Mouse (Mus musculus) small intestine, adult 2 months (tissue): Measurements from ENCODE around the gene Dnaaf3. TPM values are rescaled to one million over a fixed set of nuclear protein-coding genes. Genes with fewer than 3 reads are reported as not detected.
A peak's percentile ranks its signal among the peaks of the same experiment; 100 is the strongest.

Experiments
- H3K27ac ChIP-seq: fragments of 200-500 bp; 2 replicates; pipeline ENCODE4 v1.5.1; 2012; ENCODE audit warnings: low read depth, low read length, control low read depth, inconsistent platforms; ENCODE audit not compliant: insufficient read depth
- H3K27me3 ChIP-seq: fragments of 200-500 bp; 2 replicates; pipeline ENCODE4 v1.6.1; 2012; ENCODE audit warnings: mild to moderate bottlenecking, moderate library complexity, low read length, inconsistent platforms; ENCODE audit not compliant: control insufficient read depth, insufficient read depth
- H3K36me3 ChIP-seq: fragments of 200-500 bp; 2 replicates; pipeline ENCODE4 v1.6.1; 2012; ENCODE audit warnings: mild to moderate bottlenecking, low read length, control low read depth, inconsistent platforms; ENCODE audit not compliant: control insufficient read depth, insufficient read depth
- H3K4me1 ChIP-seq: fragments of 200-500 bp; 2 replicates; pipeline ENCODE4 v1.6.1; 2012; ENCODE audit warnings: low read length, inconsistent platforms, mixed read lengths; ENCODE audit not compliant: control insufficient read depth, insufficient read depth, insufficient read length
- H3K4me3 ChIP-seq: fragments of 200-500 bp; 2 replicates; pipeline ENCODE4 v1.5.1; 2012; ENCODE audit warnings: low read depth, mild to moderate bottlenecking, control low read depth, inconsistent platforms, low read length, moderate library complexity
- CTCF ChIP-seq: fragments of 200-500 bp; IDR thresholded peaks from 2 replicates; pipeline ENCODE4 v1.5.1; 2012; ENCODE audit warnings: low read depth, mild to moderate bottlenecking, control low read depth, inconsistent platforms, low read length, moderate library complexity, mixed read lengths; ENCODE audit not compliant: insufficient replicate concordance, insufficient read length; ENCODE audit errors: extremely low read depth
- POLR2A ChIP-seq: fragments of 200-500 bp; IDR thresholded peaks from 2 replicates; pipeline ENCODE4 v1.6.1; 2012; ENCODE audit warnings: low read depth, mild to moderate bottlenecking, control low read depth, inconsistent platforms, low read length, moderate library complexity
- WGBS: fragments of 180-500 bp; shearing (Covaris S2); methylation state at CpG from one replicate; pipeline ENCODE4 v1.1.7; 2018; 5-methylcytosine and 5-hydroxymethylcytosine counted together
- polyA plus RNA-seq: library from polyadenylated mRNA; depleted of rRNA; stranded (reverse); fragments of >200 nt; gene quantifications from 2 replicates; pipeline ENCODE4 v1.2.3, GENCODE M21; 2012

Gene Dnaaf3
- polyA plus RNA-seq, 1 experiment = 1.9 TPM

GRCm38 (mm10) chr7:4501558-4502397, 30.5 kb downstream of the Dnaaf3 start, which contains the start of gene Ppp1r12c:
TSS of gene Ppp1r12c (minus strand) at chr7:4501680.
- TF ChIP-seq CTCF (peak; percentile 26; the same call in 1 of the 2 replicates), POLR2A (peak; percentile 70)
- H3K27ac ChIP-seq = peak within 1 kb of the TSS; percentile 67
- peaks cover 4% of the 10 kb centered on the region; the same call in 1 of the 2 replicates for H3K4me1 ChIP-seq
- peak within 1 kb of the TSS; percentile 78 for H3K4me3 ChIP-seq
- 0 out of 2 replicates have a peak, but pooled peaks cover 1% of the 10 kb centered on the region for H3K36me3 ChIP-seq
- H3K27me3 ChIP-seq = no peaks in the 10 kb centered on the region
- under 1% methylated on average over 62 of the region's 62 CpGs for WGBS

DNA sequence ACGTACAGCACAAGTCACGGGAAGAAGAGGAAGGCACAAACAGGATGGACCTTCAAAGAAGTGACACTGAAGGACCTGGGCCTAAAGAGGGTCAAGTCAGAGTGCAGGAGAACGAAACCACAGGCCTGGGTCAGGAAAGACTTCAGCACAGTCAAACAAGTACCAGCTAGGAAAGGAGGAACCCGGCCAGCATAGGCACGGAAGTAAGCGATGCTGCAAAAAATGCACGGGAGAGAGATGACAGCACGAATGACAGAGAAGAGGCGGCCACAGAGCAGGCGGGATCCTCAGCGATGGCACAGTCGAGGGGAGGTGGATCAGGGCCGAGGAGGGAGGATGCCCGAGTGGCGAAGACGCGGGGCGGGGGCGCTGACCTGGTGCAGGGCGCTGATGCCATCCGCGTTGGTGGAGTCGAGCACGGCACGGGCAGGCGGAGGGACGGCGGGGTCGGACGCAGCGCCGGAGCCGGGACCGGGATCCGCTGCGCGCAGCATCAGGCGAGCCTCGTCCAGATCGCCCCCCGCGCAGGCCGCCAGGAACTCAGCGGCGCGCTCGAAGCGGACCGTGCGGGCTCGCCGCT, 31.3 kb downstream of the Dnaaf3 start:
- H3K4me1 ChIP-seq = peaks cover 4% of the 10 kb centered on the region; the same call in 1 of the 2 replicates
- H3K27ac ChIP-seq = peak overlapping the region; percentile 67
- WGBS = under 1% methylated on average over 52 of the region's 52 CpGs
- TF ChIP-seq POLR2A (no peak), CTCF (no peak)
- peak overlapping the region; percentile 78 for H3K4me3 ChIP-seq
- H3K27me3 ChIP-seq = no peaks in the 10 kb centered on the region
- peaks cover 6% of the 10 kb centered on the region; the same call in 1 of the 2 replicates for H3K36me3 ChIP-seq

GRCm38 (mm10) chr7:4499034-4499433, 33.2 kb downstream of the Dnaaf3 start:
- H3K4me3 ChIP-seq = 0 out of 2 replicates have a peak overlapping the region, but pooled peaks have one; percentile 0
- peak overlapping the region; percentile 56 for H3K27ac ChIP-seq

DNA sequence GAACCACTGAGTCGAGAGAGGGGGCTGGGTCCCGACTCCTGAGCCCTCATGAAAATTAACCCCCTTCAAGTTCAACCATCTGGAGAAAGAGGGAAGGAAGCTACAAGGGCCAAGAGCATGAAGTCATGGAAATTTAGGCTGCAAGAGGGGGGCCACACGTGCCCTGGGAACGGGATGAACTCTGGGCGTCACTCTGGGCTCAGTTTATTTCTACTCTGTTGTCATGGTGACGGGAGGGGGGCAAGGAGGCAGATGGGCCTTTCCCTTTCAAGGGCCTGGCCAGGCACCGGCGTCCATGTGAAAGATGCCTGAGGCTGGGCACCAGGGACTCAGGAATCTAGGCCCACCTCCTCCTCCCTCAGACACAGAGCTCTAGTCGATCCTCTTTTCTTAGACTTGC, 34.0 kb downstream of the Dnaaf3 start:
- H3K27ac ChIP-seq = peak overlapping the region; percentile 56
- no peak overlapping the region for H3K4me3 ChIP-seq
- TF ChIP-seq CTCF (no peak), POLR2A (no peak)
- peaks cover 4% of the 10 kb centered on the region; the same call in 1 of the 2 replicates for H3K4me1 ChIP-seq
- H3K36me3 ChIP-seq = peaks cover 10% of the 10 kb centered on the region
- 50% methylated on average over 9 of the region's 9 CpGs for WGBS
- no peaks in the 10 kb centered on the region for H3K27me3 ChIP-seq

More at GRCm38 (mm10) chr7:4499034-4499433, 33.2 kb downstream of the Dnaaf3 start:
- Histone ChIP-seq H3K27me3 (no peaks in the 10 kb centered on the region), H3K4me1 (peaks cover 4% of the 10 kb centered on the region; the same call in 1 of the 2 replicates), H3K36me3 (peaks cover 9% of the 10 kb centered on the region)
- no peak for TF ChIP-seq POLR2A
- TF ChIP-seq CTCF = no peak
- 85% methylated on average over 4 of the region's 4 CpGs for whole genome bisulfite sequencing

- no peak for TF ChIP-seq POLR2A
- TF ChIP-seq CTCF = no peak
- Histone ChIP-seq H3K4me1 (peaks cover 4% of the 10 kb centered on the region; the same call in 1 of the 2 replicates), H3K4me3 (no peak overlapping the region), H3K36me3 (peaks cover 16% of the 10 kb centered on the region), H3K27me3 (no peaks in the 10 kb centered on the region), H3K27ac (peak overlapping the region; percentile 50; the same call in 1 of the 2 replicates)
- WGBS = 83% methylated on average over 9 of the region's 9 CpGs
Measured at GRCm38 (mm10) chr7:4497271-4497903, 34.9 kb downstream of the Dnaaf3 start.

- Histone ChIP-seq H3K27me3 (no peaks in the 10 kb centered on the region), H3K36me3 (peaks cover 16% of the 10 kb centered on the region), H3K4me1 (peaks cover 4% of the 10 kb centered on the region; the same call in 1 of the 2 replicates), H3K27ac (no peak overlapping the region), H3K4me3 (no peak overlapping the region)
- TF ChIP-seq POLR2A = no peak
- TF ChIP-seq CTCF = no peak
- 86% methylated on average over 3 of the region's 3 CpGs for WGBS
Measured at GRCm38 (mm10) chr7:4496468-4496867, 35.8 kb downstream of the Dnaaf3 start.

DNA sequence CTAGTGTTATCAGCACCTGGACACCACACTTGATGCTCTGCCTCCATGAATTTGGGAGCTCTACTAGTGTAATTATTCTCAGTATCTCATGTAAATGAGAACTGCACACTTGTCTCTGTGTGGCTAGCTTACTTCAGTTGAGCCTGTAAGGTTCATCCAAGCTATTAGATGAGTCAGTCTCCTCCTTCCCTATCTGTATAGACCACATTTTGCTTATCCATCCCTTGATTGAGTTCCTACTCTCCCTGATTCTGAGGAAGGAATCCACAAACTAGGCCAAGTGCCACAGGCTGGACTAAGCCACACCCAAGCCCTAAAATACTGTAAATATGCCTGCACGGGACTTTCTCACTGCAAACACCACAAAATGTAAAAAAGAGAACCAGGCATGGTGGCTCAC, 38.3 kb downstream of the Dnaaf3 start:
- Histone ChIP-seq H3K27ac (no peak overlapping the region), H3K27me3 (no peaks in the 10 kb centered on the region), H3K4me1 (peaks cover 4% of the 10 kb centered on the region; the same call in 1 of the 2 replicates), H3K4me3 (no peak overlapping the region), H3K36me3 (peaks cover 25% of the 10 kb centered on the region)
- TF ChIP-seq CTCF (no peak), POLR2A (no peak)
- WGBS = 17% methylated on average over 1 of the region's 1 CpGs
